Mouse (Mus musculus) kidney, postnatal 0 days (tissue): Measurements from ENCODE around the gene Usp44. TPM values are rescaled to one million over a fixed set of nuclear protein-coding genes. Genes with fewer than 3 reads are reported as not detected.

Experiments
- ATAC-seq: fragments of 200-750 bp; cut with Nextera tagmentation; replicated peaks from 2 replicates; pipeline ENCODE4 v1.8.0; 2017; ENCODE audit warnings: low read depth, moderate number of reproducible peaks, moderate TSS enrichment, moderate library complexity; ENCODE audit not compliant: low FRiP score
- DNase-seq: peaks from one replicate; pipeline ENCODE4 v3.0.0-alpha.2; 2016; ENCODE audit warnings: low spot score
- H3K27ac ChIP-seq: fragments of 300-500 bp; sonication (generic); 2 replicates; pipeline ENCODE4 v1.5.1; 2014; ENCODE audit warnings: mild to moderate bottlenecking
- H3K27me3 ChIP-seq: fragments of 300-500 bp; sonication (generic); 2 replicates; pipeline ENCODE4 v1.6.1; 2014; ENCODE audit warnings: low read length, mixed read lengths; ENCODE audit not compliant: insufficient read depth
- H3K36me3 ChIP-seq: fragments of 300-500 bp; sonication (generic); 2 replicates; pipeline ENCODE4 v1.6.1; 2014; ENCODE audit warnings: low read length, mixed read lengths; ENCODE audit not compliant: insufficient read depth
- H3K4me1 ChIP-seq: fragments of 300-500 bp; sonication (generic); replicated peaks from 2 replicates; pipeline ENCODE4 v1.6.1; 2014; ENCODE audit warnings: antibody characterized with exemption, low read length, mixed read lengths; ENCODE audit not compliant: insufficient read depth
- H3K4me2 ChIP-seq: fragments of 300-500 bp; sonication (generic); 2 replicates; pipeline ENCODE4 v1.6.1; 2014; ENCODE audit warnings: mild to moderate bottlenecking, low read length, moderate library complexity, mixed read lengths
- H3K4me3 ChIP-seq: fragments of 300-500 bp; sonication (generic); replicated peaks from 2 replicates; pipeline ENCODE4 v1.5.1; 2014; ENCODE audit warnings: low read depth, low read length
- H3K9ac ChIP-seq: fragments of 300-500 bp; sonication (generic); 2 replicates; pipeline ENCODE4 v1.6.1; 2014; ENCODE audit warnings: low read depth, low read length
- H3K9me3 ChIP-seq: fragments of 300-500 bp; sonication (generic); replicated peaks from 2 replicates; pipeline ENCODE4 v1.6.1; 2016; ENCODE audit warnings: low read length, inconsistent platforms, mixed read lengths
- CTCF ChIP-seq: IDR thresholded peaks from 2 replicates; pipeline ENCODE4 v1.5.1; 2016; ENCODE audit warnings: antibody characterized with exemption, low read depth, mild to moderate bottlenecking, moderate library complexity
- WGBS: fragments of 180-500 bp; shearing (Covaris S2); extraction: QIAGEN DNeasy Blood & Tissue Kit; methylation state at CpG from one replicate; pipeline ENCODE4 v1.1.7; 2014; 5-methylcytosine and 5-hydroxymethylcytosine counted together
- polyA plus RNA-seq: library from polyadenylated mRNA; unstranded; fragments of >200 nt; fragmentation: Nextera tagmentation; extraction: Ambion mirVana; gene quantifications from 2 replicates; pipeline ENCODE4 v1.2.1, GENCODE M21; 2015

The Usp44 gene
- polyA plus RNA-seq, 1 experiment from 2014 or later = 0.18 TPM

DNA sequence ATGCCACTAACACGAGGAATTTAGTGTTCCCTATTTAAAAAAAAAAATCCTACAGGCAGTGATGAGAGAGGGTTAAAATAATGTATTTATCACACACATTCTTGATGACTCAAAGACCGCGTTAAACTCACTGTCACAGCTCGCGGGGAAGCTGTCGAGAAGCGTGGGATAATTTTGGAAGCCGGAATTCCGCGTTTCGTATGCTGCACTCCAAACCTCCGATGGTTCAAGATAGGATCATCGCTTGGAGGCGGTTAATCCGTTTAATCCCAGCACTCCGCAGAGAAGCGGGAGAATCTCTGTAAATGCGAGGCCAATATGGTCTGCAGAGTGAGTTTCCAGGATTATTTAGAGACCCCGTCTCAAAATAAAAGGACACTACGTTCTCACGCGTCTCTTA is 58.6 kb downstream of the Usp44 start:
- no peak overlapping the region for H3K27ac ChIP-seq

DNA sequence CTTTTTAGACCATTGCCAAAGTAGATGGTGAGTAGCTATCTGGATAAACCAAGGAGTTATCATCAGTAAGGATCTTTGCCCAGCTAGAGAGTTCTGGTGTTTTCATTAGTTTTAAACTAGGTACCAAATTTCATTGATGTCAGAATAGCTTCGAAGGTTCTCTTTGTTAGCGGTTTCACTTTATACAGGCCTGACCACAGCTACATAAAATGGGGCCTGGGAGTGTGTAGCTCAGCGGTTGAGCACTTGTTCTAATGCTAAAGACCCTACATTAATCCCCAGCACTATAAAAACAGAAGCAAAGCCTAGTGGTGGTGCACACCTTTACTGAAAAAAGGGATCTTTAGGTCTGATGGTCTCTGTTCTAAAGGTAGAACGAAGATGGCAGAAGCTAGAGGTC is 59.2 kb downstream of the Usp44 start:
- Histone ChIP-seq H3K4me1 (0 out of 2 replicates have a peak, but pooled peaks cover 4% of the 10 kb centered on the region), H3K36me3 (no peaks in the 10 kb centered on the region), H3K4me2 (peak overlapping the region; percentile 75; the same call in 1 of the 2 replicates), H3K27ac (no peak overlapping the region), H3K4me3 (no peak overlapping the region), H3K9ac (no peak overlapping the region), H3K27me3 (no peaks in the 10 kb centered on the region), H3K9me3 (no peaks in the 10 kb centered on the region)
- 71% methylated on average over 4 of the region's 4 CpGs for WGBS
- ATAC-seq = no peak
- DNase-seq = no peak
- no peak for TF ChIP-seq CTCF

More for the DNA sequence above, 58.6 kb downstream of the Usp44 start:
- no peaks in the 10 kb centered on the region for H3K9me3 ChIP-seq
- peak overlapping the region; percentile 75 for H3K4me2 ChIP-seq
- DNase-seq (no peak), ATAC-seq (no peak; the same call in 1 of the 2 replicates)
- no peak for TF ChIP-seq CTCF
- peak overlapping the region; percentile 81 for H3K9ac ChIP-seq
- H3K4me3 ChIP-seq = peak overlapping the region; percentile 82
- WGBS = under 1% methylated on average over 22 of the region's 22 CpGs
- no peaks in the 10 kb centered on the region for H3K27me3 ChIP-seq
- H3K4me1 ChIP-seq = 0 out of 2 replicates have a peak, but pooled peaks cover 4% of the 10 kb centered on the region
- H3K36me3 ChIP-seq = 0 out of 2 replicates have a peak, but pooled peaks cover under 1% of the 10 kb centered on the region

GRCm38 (mm10) chr10:93891031-93891430 is 59.7 kb downstream of the Usp44 start:
- Histone ChIP-seq H3K27me3 (no peaks in the 10 kb centered on the region), H3K27ac (no peak overlapping the region), H3K36me3 (no peaks in the 10 kb centered on the region), H3K4me1 (0 out of 2 replicates have a peak, but pooled peaks cover 4% of the 10 kb centered on the region), H3K9ac (no peak overlapping the region), H3K4me3 (no peak overlapping the region), H3K9me3 (no peaks in the 10 kb centered on the region), H3K4me2 (no peak overlapping the region)
- ATAC-seq (no peak), DNase-seq (no peak)
- 96% methylated on average over 1 of the region's 1 CpGs for WGBS
- TF ChIP-seq CTCF = no peak

- 0 out of 2 replicates have a peak, but pooled peaks cover 4% of the 10 kb centered on the region for H3K4me1 ChIP-seq
- H3K9me3 ChIP-seq = no peaks in the 10 kb centered on the region
- no peaks in the 10 kb centered on the region for H3K27me3 ChIP-seq
- DNase-seq (no peak), ATAC-seq (no peak)
- no peak for TF ChIP-seq CTCF
- no peak overlapping the region for H3K4me3 ChIP-seq
- WGBS = 93% methylated on average over 4 of the region's 4 CpGs
- no peak overlapping the region for H3K9ac ChIP-seq
- H3K27ac ChIP-seq = no peak overlapping the region
- H3K36me3 ChIP-seq = no peaks in the 10 kb centered on the region
- no peak overlapping the region for H3K4me2 ChIP-seq
These were observed 61.2 kb downstream of the Usp44 start for GRCm38 (mm10) chr10:93892551-93892950.

- DNase-seq (no peak), ATAC-seq (no peak)
- no peak within 1 kb of the TSS for H3K4me2 ChIP-seq
- no peaks in the 10 kb centered on the region for H3K27me3 ChIP-seq
- no peaks in the 10 kb centered on the region for H3K36me3 ChIP-seq
- no peak within 1 kb of the TSS for H3K27ac ChIP-seq
- no peaks in the 10 kb centered on the region for H3K9me3 ChIP-seq
- 74% methylated on average over 7 of the region's 7 CpGs for WGBS
- H3K9ac ChIP-seq = no peak within 1 kb of the TSS
- no peak within 1 kb of the TSS for H3K4me3 ChIP-seq
- no peaks in the 10 kb centered on the region for H3K4me1 ChIP-seq
- TF ChIP-seq CTCF = no peak
These were observed 65.8 kb downstream of the Usp44 start, which contains the start of gene Metap2 for GRCm38 (mm10) chr10:93897043-93897646. Gene Metap2 (minus strand): TSS chr10:93897093.

GRCm38 (mm10) chr10:93899303-93899702 is 67.9 kb downstream of the Usp44 start:
- no peaks in the 10 kb centered on the region for H3K9me3 ChIP-seq
- no peaks in the 10 kb centered on the region for H3K36me3 ChIP-seq
- 43% methylated on average over 2 of the region's 2 CpGs for WGBS
- no peak overlapping the region for H3K27ac ChIP-seq
- ATAC-seq = no peak; the same call in 1 of the 2 replicates
- H3K4me1 ChIP-seq = no peaks in the 10 kb centered on the region
- H3K4me3 ChIP-seq = no peak overlapping the region
- H3K4me2 ChIP-seq = no peak overlapping the region
- DNase-seq = peak; percentile 31
- H3K27me3 ChIP-seq = no peaks in the 10 kb centered on the region
- H3K9ac ChIP-seq = no peak overlapping the region
- no peak for TF ChIP-seq CTCF
